Mouse (Mus musculus): ENCODE data around the gene Bbof1. TPM values are rescaled to one million over a fixed set of nuclear protein-coding genes. Genes with fewer than 3 reads are reported as not detected.
A peak's percentile ranks its signal among the peaks of the same experiment; 100 is the strongest.

The Bbof1 gene
- 1 to 10 TPM; 1.9 to 2.4 TPM for total RNA-seq (2021)
- long read RNA-seq, experiment 1, partial matches to known transcripts: 1 of 9 reads
- long read RNA-seq, experiment 1, other reads (novel, unspliced or antisense): 7 of 9 reads
- long read RNA-seq, experiment 2, partial matches to known transcripts: 1 of 3 reads
- long read RNA-seq, experiment 2, other reads (novel, unspliced or antisense): 2 of 3 reads

GRCm38 (mm10) chr12:84408819-84409507 lies at the start of gene Bbof1, which contains the start of gene Entpd5:
Bbof1 (plus strand) TSS chr12:84409071.
Entpd5 (minus strand) TSS chr12:84409029.
- peak; percentile 94 to 97 for DNase-seq

DNA sequence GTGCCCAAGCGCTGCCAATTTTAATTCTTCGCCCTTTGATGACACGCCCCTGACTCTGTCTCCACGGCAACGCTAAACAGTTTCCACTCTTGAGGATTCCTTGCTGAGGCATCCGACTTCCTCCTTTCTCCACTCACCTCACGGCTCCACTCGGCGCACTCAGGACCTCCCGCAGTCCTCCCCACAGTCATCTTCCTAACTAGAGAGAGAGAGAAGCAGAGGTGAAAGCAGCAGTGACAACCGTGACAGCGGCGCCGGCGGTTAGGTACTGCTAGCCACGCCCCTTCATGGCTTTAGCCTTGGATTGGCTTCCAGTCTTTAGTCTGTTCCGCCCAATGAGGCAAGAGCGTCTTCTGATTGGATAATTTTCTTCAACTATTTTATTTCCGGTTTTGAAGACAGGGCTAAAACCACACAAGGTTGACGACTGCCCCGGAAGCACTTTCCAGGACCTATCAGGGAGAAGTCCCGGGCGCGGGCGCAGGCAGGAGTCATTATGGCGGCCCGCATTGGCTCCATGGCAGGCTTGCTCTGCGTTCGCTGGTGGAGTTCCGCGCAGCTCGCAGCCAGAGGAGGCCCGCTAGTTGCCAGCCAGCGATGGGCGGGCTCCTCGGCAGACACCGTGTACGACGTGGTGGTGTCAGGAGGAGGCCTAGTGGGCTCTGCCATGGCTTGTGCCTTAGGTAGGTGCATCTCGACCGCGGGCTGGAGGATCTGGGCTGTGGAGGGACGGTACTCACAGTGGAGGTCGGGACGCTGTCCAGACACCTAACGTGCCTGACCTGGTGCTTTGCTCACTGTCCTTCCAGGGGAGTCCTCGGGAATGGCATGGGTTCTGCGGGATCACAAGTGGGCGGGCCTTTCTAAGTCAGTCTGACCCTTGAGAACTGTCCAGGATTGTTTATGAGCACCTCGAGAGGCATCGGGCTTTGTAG lies 47.0 kb upstream of the Bbof1 start, which contains the start of the genes Coq6 and Fam161b:
Gene Coq6 (plus strand): TSS at position 103 of the 935 bp plus-strand sequence.
Gene Fam161b (minus strand): TSS at position 279 of the 935 bp plus-strand sequence.
- peak; percentile 96 to 97 for DNase-seq

GRCm38 (mm10) chr12:84362872-84363271 lies 46.0 kb upstream of the Bbof1 start:
- DNase-seq: peak in 1 of 2 experiments; percentile 26

DNA sequence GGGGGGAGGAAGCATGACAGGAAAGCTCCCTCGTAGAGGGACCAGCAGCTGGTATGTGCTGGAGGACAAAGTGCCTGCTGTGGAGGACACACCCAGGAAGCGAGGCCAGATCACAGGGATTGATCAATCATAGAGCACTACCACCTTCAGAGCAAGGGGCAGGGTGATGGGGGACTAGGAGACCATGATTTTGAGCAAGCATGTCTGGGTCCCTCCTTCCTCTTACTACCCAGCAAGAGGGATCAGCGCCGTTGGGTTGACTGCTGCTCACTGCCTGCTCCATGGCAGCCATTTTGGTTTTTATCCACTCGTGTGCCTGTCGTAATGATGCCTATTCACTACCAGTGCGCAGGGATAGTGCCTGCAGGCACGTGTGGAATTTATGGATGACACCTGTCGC lies 44.6 kb upstream of the Bbof1 start:
- DNase-seq: no peak

GRCm38 (mm10) chr12:84365137-84365536 lies 43.7 kb upstream of the Bbof1 start:
- DNase-seq: no peak

DNA sequence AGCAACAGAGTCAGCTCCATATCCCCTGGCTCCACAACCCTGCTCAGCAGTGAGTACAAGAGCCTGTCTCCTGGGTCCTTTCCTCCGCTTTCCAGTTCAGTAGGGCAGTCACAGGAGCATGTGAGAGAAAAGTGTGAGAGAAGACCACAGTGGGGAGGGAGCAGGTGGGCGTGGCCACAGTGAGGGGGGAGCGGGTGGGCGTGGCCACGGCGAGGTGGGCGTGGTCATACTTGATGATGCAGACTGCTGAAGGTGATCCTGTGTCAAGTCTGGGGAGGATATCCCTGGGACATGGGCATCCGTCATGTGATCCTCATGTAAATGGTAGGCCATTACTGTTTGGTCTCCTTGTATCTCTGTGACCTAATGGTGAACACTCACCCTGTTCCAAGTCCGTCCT lies 41.9 kb upstream of the Bbof1 start:
- no peak for DNase-seq

GRCm38 (mm10) chr12:84371647-84372046 lies 37.2 kb upstream of the Bbof1 start:
- no peak for DNase-seq

GRCm38 (mm10) chr12:84373831-84374481 lies 34.9 kb upstream of the Bbof1 start:
- no peak for DNase-seq

DNA sequence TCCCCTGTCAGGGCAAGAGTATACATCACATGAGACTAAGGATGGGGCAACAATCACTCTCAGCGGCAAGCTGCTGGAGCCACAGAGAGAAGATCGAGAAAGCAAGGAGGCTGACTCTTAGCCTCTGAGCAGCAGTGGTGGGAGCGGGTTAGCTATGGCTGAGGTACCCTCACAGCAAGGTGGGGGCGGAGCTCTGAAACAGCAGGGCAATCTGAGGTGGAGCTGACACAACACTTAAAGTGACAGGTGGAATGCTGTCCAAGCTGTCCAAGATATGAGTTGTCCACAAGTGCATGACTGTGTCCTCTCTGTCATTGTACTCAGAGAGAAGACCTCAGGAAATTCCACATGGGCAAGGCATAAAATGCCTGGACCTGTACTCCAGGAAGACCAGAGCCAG lies 26.5 kb upstream of the Bbof1 start:
- no peak for DNase-seq

DNA sequence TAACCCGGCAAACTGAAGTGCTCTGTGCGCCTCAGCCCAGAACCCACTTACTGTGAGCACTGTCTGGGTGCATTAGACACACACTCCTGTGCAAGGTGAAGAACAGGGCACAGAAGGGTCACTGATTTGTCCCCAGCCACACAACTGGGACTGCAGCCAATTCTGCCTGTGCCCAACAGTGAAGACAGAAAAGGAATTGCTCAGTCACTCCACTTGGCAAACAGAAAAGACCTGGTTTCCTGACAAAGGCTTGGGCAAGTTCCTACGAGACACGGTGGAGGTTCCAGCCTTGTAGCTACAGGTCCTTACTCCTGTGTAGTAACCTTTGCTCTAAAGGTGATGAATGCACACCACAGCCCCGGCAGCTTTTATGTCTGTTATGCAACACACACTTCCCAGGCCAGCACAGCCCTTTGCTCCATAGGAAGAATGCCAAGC lies 24.2 kb upstream of the Bbof1 start:
- DNase-seq: peak; percentile 27 to 65

DNA sequence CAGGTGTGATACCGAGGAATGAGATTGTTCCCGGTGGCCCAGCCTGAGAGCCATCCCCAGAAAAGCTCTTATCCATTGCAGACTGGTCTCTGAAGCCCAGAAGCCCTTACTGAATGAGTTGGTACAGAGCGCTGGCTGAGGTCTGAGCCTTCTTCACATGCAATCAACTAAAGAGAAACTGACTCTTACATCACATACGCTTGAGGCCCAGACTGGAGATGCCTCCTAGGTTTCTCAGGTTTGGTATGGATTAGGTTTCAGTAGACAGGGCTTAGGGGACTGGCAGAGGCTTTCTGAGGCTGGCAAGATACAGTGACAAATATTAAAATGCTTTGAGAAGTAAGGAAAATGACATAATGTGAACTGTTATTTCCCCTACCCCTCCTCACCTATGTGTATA lies 23.5 kb upstream of the Bbof1 start:
- DNase-seq: no peak

GRCm38 (mm10) chr12:84388097-84388496 lies 20.8 kb upstream of the Bbof1 start:
- no peak for DNase-seq

DNA sequence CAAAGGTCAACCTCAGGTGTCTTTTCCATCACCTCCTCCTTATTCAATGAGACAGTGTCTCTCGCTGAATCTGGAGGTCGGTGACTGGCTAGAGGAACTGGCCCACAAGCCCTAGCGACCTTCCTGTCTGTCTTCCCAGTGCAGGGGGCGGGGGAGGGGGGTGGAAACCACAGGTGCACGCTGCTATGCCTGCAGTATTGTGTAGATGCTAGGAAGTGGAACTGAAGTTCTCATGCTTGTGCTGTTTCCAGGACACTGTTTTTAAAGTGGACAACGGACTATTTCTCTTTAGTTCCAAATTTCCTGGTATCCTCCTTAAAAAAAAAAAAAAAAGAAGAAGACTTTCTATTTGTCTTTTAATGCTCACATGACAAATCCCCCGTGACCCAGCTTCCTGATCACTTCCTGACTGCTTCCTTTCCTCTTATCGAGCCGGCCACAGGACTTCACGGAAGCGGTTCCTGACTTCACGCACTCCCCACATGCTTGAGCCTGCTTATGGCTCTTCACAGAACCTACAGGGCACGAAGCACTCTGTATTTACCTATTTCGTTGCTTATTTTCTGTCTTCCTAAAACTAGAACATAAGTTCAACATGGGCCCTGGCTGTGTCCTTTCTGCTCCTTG lies 20.0 kb upstream of the Bbof1 start:
- no peak for DNase-seq

DNA sequence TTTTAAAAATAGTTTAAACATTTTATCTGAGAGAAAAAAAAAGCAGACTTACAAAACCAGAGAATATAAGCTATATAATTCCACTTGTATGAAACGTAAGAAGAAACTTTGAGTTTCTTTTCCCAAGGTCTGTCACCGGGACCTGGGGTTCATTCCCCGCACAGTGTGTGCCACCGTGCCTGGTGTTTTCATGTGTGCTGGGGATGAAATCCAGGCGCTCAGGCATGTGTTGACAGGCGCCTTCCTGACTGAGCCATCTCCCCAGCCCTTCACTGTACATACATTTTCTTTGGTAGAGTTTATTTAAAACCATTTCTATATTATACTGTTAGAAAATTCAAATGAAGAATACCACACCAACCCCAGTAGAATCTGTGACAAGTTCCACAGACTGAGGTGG lies 18.5 kb upstream of the Bbof1 start:
- no peak for DNase-seq

DNA sequence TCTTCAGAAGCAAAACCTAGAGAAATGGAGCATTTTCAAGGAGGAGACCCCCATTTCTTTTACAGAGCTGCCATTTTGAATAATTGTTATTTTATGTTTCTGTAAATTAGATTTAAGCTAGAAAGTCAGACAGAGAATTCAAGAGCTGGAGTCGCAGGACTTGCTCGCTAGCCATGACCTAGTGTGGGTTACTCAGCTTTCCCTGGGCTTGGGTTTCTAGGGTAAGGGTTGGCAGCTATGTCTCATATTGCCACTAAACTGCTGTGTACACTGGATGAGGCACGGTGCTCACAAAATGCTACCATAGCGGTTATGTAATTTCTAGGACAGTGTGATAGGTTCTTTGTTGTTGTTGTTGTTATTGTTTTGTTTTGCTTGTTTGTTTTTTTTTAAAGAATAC lies 16.2 kb upstream of the Bbof1 start:
- DNase-seq: no peak

DNA sequence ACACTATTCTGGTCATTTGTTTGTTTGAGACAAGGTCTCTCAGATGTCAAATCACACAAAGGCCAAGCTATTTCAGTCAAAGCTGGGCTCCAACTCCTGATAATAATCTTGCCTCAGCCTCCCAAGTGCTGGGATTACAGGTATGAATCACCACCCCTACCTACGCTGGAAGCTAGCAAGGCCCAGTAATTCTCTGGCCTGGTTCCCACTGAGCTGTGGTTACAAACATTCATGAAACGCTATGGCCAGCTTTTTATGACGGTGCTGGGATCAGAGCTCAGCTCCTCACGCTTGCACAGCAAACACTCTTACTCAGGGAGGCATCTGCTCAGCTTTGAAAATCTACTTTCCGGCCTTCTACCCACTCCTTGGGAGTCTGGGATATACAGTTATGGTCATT lies 15.0 kb upstream of the Bbof1 start:
- DNase-seq: no peak

- DNase-seq: no peak
Observed at GRCm38 (mm10) chr12:84396947-84397679, 11.8 kb upstream of the Bbof1 start.

DNA sequence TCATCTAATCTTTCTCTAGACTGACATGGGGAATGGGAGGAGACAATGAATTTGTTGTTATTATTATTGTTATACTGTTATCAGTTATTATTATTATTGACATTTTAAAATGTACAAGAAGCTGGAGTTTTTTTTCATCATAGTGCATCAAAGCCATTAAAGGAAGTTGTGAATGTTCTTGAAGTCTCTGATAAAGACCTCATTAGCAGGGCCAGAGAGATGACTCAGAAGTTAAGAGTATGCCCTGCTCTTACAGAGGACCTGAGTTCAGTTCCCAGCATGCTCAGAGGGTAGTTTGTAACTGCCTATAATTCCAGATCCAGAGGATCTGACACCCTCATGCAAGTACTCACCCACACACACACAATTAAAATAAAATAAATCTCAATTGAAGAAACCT lies 11.2 kb upstream of the Bbof1 start:
- DNase-seq: no peak

- no peak for DNase-seq
Observed at GRCm38 (mm10) chr12:84398629-84399028, 10.2 kb upstream of the Bbof1 start.

GRCm38 (mm10) chr12:84399135-84399534 lies 9.7 kb upstream of the Bbof1 start:
- DNase-seq: peak in 1 of 2 experiments; percentile 8

DNA sequence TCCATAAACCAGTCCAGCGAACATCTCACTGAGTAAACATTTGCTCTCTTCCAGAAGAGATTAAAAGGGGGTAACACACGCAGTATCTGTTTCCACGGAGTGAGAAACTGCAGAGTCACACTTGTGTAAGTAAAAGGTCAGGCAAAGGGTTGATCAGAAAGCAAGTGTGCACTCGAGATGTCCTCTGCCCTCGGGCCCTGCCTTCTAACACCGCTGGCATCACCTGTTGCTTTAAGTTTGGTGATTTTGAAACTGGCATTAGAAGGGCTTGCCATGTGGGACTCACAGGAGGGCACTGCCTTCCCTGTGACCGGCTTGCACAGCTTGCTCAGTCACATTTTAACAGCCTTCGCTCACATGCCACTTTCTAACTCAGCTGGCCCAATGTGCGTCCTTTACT lies 9.2 kb upstream of the Bbof1 start:
- DNase-seq: peak; percentile 17 to 26

Data from adrenal gland, postnatal 36 days (tissue).